Mouse (Mus musculus): Measurements from ENCODE around the gene Mgat5.

DNA sequence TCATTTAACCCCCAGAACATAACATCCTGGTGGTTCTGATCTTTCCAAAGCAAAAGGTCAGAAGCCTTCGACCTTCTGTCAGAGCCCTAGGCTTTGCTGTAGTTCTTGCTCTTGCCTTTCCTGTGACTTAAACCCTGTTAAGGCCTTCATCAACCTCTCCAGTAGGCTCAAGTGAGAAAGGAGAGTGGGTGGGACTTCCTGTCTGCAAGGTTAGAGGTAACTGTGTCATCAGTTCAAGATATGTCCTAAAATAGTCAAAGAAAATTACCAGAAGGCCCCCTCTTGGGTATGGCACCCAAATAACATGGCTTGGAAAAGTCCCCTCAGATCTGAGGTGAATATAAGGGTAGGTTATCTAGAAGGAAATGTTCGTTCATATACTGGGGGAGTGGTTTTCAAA, 99.5 kb downstream of the Mgat5 start:
- TF ChIP-seq CTCF (IDR thresholded peaks at IDR 0.05; ENCODE audit: low read depth, low read length): no peak
- no peak for TF ChIP-seq POLR2A (IDR thresholded peaks at IDR 0.05; ENCODE audit: extremely low read depth, insufficient read depth, low read length)

Measured in liver, adult 2 months (tissue).